Mouse (Mus musculus): Measurements from ENCODE around the gene Fam160b1. TPM values are rescaled to one million over a fixed set of nuclear protein-coding genes. Genes with fewer than 3 reads are reported as not detected.

The Fam160b1 gene
- polyA plus RNA-seq, 1 experiment: 14.4 TPM

DNA sequence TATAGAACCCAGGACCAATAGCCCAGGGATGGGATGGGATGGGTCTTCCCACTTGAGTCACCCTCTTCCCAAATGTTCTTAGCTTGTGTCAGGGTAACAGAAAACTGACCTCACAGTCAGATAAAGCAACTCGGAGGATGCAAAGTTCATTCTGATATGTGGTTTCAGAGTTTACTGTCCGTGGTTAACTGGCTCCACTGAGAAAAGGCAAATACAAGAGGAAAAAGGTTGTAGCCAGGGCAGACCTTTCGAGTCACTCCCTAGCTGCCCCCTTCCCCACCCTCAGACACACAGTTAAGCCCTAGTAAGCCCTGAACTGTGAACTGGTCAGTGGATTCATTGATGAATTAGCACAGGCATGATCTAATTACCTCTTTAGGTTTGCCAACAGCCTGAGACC is 38.6 kb upstream of the Fam160b1 start:
- H3K27ac ChIP-seq (ENCODE audit: control insufficient read depth, insufficient read depth, low read depth, low read length, poor library complexity): no peak overlapping the region
- WGBS: 42% methylated on average over 3 of the region's 3 CpGs
- no peak for TF ChIP-seq POLR2A (IDR thresholded peaks at IDR 0.05; ENCODE audit: borderline replicate concordance, control insufficient read depth, low read depth, low read length)
- no peak for TF ChIP-seq CTCF (IDR thresholded peaks at IDR 0.05; ENCODE audit: control insufficient read depth, insufficient read depth, low read length)

DNA sequence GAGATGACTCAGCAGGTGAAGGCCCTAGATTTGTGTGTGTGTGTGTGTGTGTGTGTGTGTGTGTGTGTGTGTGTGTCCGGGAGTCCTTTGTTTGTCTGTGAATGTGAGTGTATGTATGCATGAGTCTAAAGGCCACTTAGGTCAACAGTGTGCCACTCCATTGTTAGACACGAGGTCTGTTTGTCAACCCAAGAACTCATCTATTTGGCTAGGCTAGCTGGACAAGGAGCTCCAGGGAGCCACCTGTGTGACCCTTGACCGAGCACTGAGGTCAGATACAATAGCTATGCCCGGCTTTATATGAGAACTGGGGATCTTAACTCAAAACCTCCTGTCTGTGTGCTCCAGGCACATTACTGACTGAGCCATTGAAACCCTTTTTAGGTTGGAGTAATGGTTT is 38.0 kb upstream of the Fam160b1 start:
- TF ChIP-seq CTCF (IDR thresholded peaks at IDR 0.05; ENCODE audit: control insufficient read depth, insufficient read depth, low read length): no peak
- no peak for TF ChIP-seq POLR2A (IDR thresholded peaks at IDR 0.05; ENCODE audit: borderline replicate concordance, control insufficient read depth, low read depth, low read length)
- Histone ChIP-seq H3K4me3 (replicated peaks; ENCODE audit: control insufficient read depth, low read depth, low read length) (no peak overlapping the region), H3K4me1 (ENCODE audit: control insufficient read depth, insufficient read depth, low read length) (no peaks in the 10 kb centered on the region), H3K27ac (ENCODE audit: control insufficient read depth, insufficient read depth, low read depth, low read length, poor library complexity) (no peak overlapping the region)
- 73% methylated on average over 4 of the region's 4 CpGs for WGBS

More for the DNA sequence above, 38.6 kb upstream of the Fam160b1 start:
- Histone ChIP-seq H3K4me3 (replicated peaks; ENCODE audit: control insufficient read depth, low read depth, low read length) (no peak overlapping the region), H3K4me1 (ENCODE audit: control insufficient read depth, insufficient read depth, low read length) (no peaks in the 10 kb centered on the region)

DNA sequence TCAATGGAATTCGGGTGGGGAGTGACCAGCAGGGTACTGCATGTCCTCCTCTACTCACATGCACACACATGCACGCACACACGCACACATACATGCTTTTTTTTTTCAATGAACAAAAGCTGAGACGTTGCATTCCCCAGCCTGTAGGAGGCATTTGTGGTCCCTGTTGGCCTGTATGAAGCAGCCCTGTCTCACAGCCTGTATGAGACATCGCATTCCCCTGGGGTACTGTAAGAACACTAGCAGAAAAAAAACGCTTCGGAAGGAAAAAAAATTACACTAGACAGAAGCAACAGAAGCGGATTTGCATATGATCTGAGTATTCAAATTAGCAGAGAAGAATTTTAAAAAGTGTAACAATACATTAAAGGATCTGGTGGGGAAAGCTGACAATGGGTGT is 37.4 kb upstream of the Fam160b1 start:
- Histone ChIP-seq H3K4me1 (ENCODE audit: control insufficient read depth, insufficient read depth, low read length) (no peaks in the 10 kb centered on the region), H3K4me3 (replicated peaks; ENCODE audit: control insufficient read depth, low read depth, low read length) (no peak overlapping the region), H3K27ac (ENCODE audit: control insufficient read depth, insufficient read depth, low read depth, low read length, poor library complexity) (no peak overlapping the region)
- WGBS: 67% methylated on average over 8 of the region's 8 CpGs
- TF ChIP-seq CTCF (IDR thresholded peaks at IDR 0.05; ENCODE audit: control insufficient read depth, insufficient read depth, low read length): no peak

DNA sequence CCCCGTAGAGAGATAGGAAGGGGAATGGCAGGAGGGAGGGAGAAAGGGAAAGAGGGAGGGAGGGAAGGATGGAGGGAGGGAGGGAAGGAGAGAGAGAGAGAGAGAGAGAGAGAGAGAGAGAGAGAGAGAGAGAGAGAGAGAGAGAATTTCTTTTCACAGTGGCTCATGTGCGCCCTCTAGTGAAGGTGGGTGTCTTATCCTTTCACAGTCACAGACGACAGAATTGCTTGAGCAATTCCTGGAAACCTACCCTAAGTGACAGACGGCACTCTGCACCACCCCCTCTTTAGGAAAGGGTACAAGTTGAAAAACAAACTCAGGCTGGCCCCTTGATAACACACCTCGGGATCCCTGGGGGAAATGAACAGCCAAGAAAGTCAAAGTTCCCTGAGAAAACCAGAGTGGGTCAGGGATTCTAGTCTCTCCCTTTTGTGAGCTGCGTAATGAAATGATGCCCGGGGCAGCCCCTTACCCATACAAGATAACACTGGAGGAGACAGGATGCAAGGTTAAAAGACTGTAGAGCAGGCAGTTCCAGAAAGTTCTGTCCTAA is 34.7 kb upstream of the Fam160b1 start:
- H3K4me1 ChIP-seq (ENCODE audit: control insufficient read depth, insufficient read depth, low read length): no peaks in the 10 kb centered on the region
- H3K27ac ChIP-seq (ENCODE audit: control insufficient read depth, insufficient read depth, low read depth, low read length, poor library complexity): no peak overlapping the region
- 28% methylated on average over 7 of the region's 7 CpGs for WGBS
- no peak for TF ChIP-seq POLR2A (IDR thresholded peaks at IDR 0.05; ENCODE audit: borderline replicate concordance, control insufficient read depth, low read depth, low read length)
- peak; percentile 22; the same call in 1 of the 2 replicates for TF ChIP-seq CTCF (IDR thresholded peaks at IDR 0.05; ENCODE audit: control insufficient read depth, insufficient read depth, low read length)
- no peak overlapping the region for H3K4me3 ChIP-seq (replicated peaks; ENCODE audit: control insufficient read depth, low read depth, low read length)

DNA sequence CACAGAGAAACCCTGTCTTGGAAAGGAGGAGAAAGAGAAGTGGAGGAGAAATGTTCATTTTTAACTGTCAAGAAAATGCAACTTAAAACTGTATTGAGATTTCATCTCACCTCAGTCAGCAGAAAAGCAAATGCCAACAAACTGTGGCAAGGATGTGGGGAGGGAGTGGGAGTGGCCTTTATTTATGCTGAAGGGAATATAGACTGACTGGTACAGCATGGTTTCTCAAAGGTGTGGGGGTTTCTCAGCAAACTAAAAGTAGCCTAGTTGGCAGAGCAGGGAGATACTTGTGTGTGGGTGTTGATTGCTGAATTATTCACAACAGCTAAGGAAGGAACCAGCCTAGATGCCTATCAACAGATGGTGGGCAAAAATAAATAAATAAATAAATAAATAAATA is 32.8 kb upstream of the Fam160b1 start:
- H3K4me3 ChIP-seq (replicated peaks; ENCODE audit: control insufficient read depth, low read depth, low read length): no peak overlapping the region
- no peak for TF ChIP-seq CTCF (IDR thresholded peaks at IDR 0.05; ENCODE audit: control insufficient read depth, insufficient read depth, low read length)
- TF ChIP-seq POLR2A (IDR thresholded peaks at IDR 0.05; ENCODE audit: borderline replicate concordance, control insufficient read depth, low read depth, low read length): no peak
- no peaks in the 10 kb centered on the region for H3K4me1 ChIP-seq (ENCODE audit: control insufficient read depth, insufficient read depth, low read length)
- no peak overlapping the region for H3K27ac ChIP-seq (ENCODE audit: control insufficient read depth, insufficient read depth, low read depth, low read length, poor library complexity)

DNA sequence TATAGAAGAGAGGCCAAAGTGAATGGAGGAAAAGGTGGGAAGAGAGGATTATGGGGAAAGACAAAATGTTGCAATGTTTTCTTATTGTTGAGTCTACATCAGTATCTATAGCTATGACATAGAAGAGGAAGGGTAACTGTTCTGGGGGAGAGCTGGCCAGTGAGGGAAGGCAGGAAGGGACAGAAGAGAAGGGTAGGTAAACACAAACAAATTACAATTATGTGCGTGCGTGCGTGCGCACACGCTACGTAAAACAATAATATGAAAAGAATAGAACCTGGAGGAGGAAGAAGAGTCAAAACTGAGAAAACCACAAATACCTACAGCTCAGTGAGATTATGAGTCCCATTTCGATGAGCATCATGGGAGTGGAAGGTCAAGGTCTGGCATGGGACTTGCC is 32.2 kb upstream of the Fam160b1 start:
- Histone ChIP-seq H3K27ac (ENCODE audit: control insufficient read depth, insufficient read depth, low read depth, low read length, poor library complexity) (no peak overlapping the region), H3K4me1 (ENCODE audit: control insufficient read depth, insufficient read depth, low read length) (no peaks in the 10 kb centered on the region), H3K4me3 (replicated peaks; ENCODE audit: control insufficient read depth, low read depth, low read length) (no peak overlapping the region)
- TF ChIP-seq CTCF (IDR thresholded peaks at IDR 0.05; ENCODE audit: control insufficient read depth, insufficient read depth, low read length): no peak
- TF ChIP-seq POLR2A (IDR thresholded peaks at IDR 0.05; ENCODE audit: borderline replicate concordance, control insufficient read depth, low read depth, low read length): no peak
- WGBS: 85% methylated on average over 7 of the region's 7 CpGs

DNA sequence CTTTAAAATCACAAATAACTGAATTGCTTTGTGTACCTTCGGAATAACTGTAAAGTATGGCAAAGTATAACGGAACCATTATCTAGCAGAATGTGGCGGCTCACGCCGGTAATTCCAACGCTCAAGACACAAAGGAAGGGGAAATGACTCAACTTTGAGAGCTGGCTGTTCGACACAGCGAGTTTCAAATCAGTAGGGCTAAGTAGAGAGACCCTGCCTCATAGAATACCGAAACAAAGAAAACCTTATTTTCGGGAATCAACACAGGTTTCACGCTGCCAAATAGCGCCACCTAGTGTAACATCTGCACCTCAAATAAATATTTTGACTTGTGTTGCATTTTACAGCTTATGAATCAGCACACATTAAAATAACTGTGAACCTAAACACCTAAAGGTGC is 31.7 kb upstream of the Fam160b1 start:
- Histone ChIP-seq H3K27ac (ENCODE audit: control insufficient read depth, insufficient read depth, low read depth, low read length, poor library complexity) (no peak overlapping the region), H3K4me3 (replicated peaks; ENCODE audit: control insufficient read depth, low read depth, low read length) (no peak overlapping the region), H3K4me1 (ENCODE audit: control insufficient read depth, insufficient read depth, low read length) (no peaks in the 10 kb centered on the region)
- WGBS: 41% methylated on average over 12 of the region's 12 CpGs
- no peak for TF ChIP-seq POLR2A (IDR thresholded peaks at IDR 0.05; ENCODE audit: borderline replicate concordance, control insufficient read depth, low read depth, low read length)
- TF ChIP-seq CTCF (IDR thresholded peaks at IDR 0.05; ENCODE audit: control insufficient read depth, insufficient read depth, low read length): peak; percentile 16; the same call in 1 of the 2 replicates

DNA sequence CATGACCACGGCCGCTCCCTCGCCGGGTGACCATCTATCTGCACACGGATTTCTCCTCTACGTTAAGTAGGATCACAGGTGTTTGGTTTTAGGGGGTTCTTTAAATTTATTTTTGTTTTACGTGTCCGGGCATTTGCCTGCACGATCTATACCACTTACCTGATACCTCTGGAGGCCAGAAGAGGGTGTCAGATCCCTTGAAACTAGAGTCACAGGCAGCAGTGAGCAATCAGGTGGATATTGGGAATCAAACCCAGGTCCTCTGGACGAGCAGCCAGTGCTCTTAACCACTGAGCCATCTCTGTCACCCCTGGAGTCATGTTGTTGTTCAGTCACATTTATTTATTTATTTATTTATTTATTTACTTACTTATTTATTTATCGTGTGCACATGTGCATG is 30.2 kb upstream of the Fam160b1 start:
- Histone ChIP-seq H3K4me1 (ENCODE audit: control insufficient read depth, insufficient read depth, low read length) (no peaks in the 10 kb centered on the region), H3K4me3 (replicated peaks; ENCODE audit: control insufficient read depth, low read depth, low read length) (no peak overlapping the region), H3K27ac (ENCODE audit: control insufficient read depth, insufficient read depth, low read depth, low read length, poor library complexity) (no peak overlapping the region)
- 64% methylated on average over 11 of the region's 11 CpGs for WGBS
- TF ChIP-seq POLR2A (IDR thresholded peaks at IDR 0.05; ENCODE audit: borderline replicate concordance, control insufficient read depth, low read depth, low read length) (no peak), CTCF (IDR thresholded peaks at IDR 0.05; ENCODE audit: control insufficient read depth, insufficient read depth, low read length) (no peak)

DNA sequence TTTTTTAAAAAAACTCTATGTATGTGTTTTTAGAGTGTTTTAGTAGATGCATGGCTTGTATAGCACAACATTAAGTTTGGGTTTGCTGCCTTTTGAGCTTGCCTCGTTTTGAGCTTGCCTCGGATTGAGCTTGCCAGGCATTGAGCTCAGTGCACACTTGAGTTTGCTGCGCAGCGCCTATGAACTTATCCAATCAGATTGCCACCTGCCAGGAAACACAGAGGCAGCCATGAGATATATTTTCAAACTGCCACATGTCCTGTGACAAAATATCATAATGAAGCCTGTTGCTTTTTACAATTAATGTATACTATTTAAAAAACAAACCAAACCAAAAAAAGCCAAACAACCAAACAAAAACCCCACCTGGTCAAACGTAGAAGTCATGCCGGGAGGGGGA is 29.2 kb upstream of the Fam160b1 start:
- Histone ChIP-seq H3K4me3 (replicated peaks; ENCODE audit: control insufficient read depth, low read depth, low read length) (no peak overlapping the region), H3K27ac (ENCODE audit: control insufficient read depth, insufficient read depth, low read depth, low read length, poor library complexity) (no peak overlapping the region), H3K4me1 (ENCODE audit: control insufficient read depth, insufficient read depth, low read length) (no peaks in the 10 kb centered on the region)
- TF ChIP-seq POLR2A (IDR thresholded peaks at IDR 0.05; ENCODE audit: borderline replicate concordance, control insufficient read depth, low read depth, low read length): no peak
- no peak for TF ChIP-seq CTCF (IDR thresholded peaks at IDR 0.05; ENCODE audit: control insufficient read depth, insufficient read depth, low read length)
- 74% methylated on average over 6 of the region's 6 CpGs for WGBS
